Mouse (Mus musculus) myocyte (in vitro differentiated cells): ENCODE measurements around the gene Klhl7. TPM values are rescaled to one million over a fixed set of nuclear protein-coding genes. Genes with fewer than 3 reads are reported as not detected.

ENCODE experiments used
- H3K27me3 ChIP-seq: one replicate; pipeline ENCODE4 v1.6.1; 2011; ENCODE audit not compliant: control insufficient read depth, insufficient read depth, insufficient read length
- H3K36me3 ChIP-seq: one replicate; pipeline ENCODE4 v1.6.1; 2011; ENCODE audit not compliant: control insufficient read depth, insufficient read depth
- H3K4me2 ChIP-seq: one replicate; pipeline ENCODE4 v1.6.1; 2011; ENCODE audit warnings: low read depth, control low read depth
- H3K4me3 ChIP-seq: one replicate; pipeline ENCODE4 v1.5.1; 2011; ENCODE audit warnings: mild to moderate bottlenecking, control low read depth, moderate library complexity
- H3K79me2 ChIP-seq: one replicate; pipeline ENCODE4 v1.6.1; 2011; ENCODE audit not compliant: control insufficient read depth, insufficient read depth
- H3ac ChIP-seq: one replicate; pipeline ENCODE4 v1.6.1; 2011; ENCODE audit not compliant: control insufficient read depth, insufficient read length
- CEBPB ChIP-seq: IDR thresholded peaks from 2 replicates; pipeline ENCODE4 v1.6.1; 2011; ENCODE audit warnings: mild to moderate bottlenecking, moderate library complexity; ENCODE audit not compliant: poor library complexity, insufficient read depth, severe bottlenecking
- E2F4 ChIP-seq: IDR thresholded peaks from one replicate; pipeline ENCODE4 v1.6.1; 2011; ENCODE audit warnings: mild to moderate bottlenecking, control low read depth, moderate library complexity; ENCODE audit not compliant: insufficient read depth
- MAX ChIP-seq: IDR thresholded peaks from one replicate; pipeline ENCODE4 v1.6.1; 2011; ENCODE audit warnings: low read depth, mild to moderate bottlenecking, control low read depth
- MYOD1 ChIP-seq, 3 experiments: IDR thresholded peaks; one replicate each; pipeline ENCODE4 v1.6.1; 2011; ENCODE audit warnings: control low read depth in 2 of 3, low read depth in 2 of 3, mild to moderate bottlenecking in 2 of 3, moderate library complexity in 1 of 3; ENCODE audit not compliant: insufficient read length in 2 of 3, control insufficient read depth in 1 of 3
- MYOG ChIP-seq, 3 experiments: IDR thresholded peaks; one replicate each; pipeline ENCODE4 v1.6.1; 2011; ENCODE audit warnings: control low read depth in 2 of 3, low read depth in 2 of 3, mild to moderate bottlenecking in 2 of 3; ENCODE audit not compliant: insufficient read length in 2 of 3, control insufficient read depth in 1 of 3, insufficient read depth in 1 of 3
- POLR2A ChIP-seq: IDR thresholded peaks from one replicate; pipeline ENCODE4 v1.6.1; 2011; ENCODE audit warnings: low read depth, mild to moderate bottlenecking, control low read depth, moderate library complexity; ENCODE audit not compliant: insufficient read length
- POLR2AphosphoS2 ChIP-seq: IDR thresholded peaks from one replicate; pipeline ENCODE4 v1.6.1; 2011; ENCODE audit warnings: low read depth, control low read depth; ENCODE audit not compliant: insufficient read length
- REST ChIP-seq: IDR thresholded peaks from one replicate; pipeline ENCODE4 v1.6.1; 2011; ENCODE audit warnings: mild to moderate bottlenecking, control low read depth, moderate library complexity; ENCODE audit not compliant: insufficient read depth, insufficient read length
- SRF ChIP-seq: IDR thresholded peaks from one replicate; pipeline ENCODE4 v1.6.1; 2011; ENCODE audit warnings: low read depth; ENCODE audit not compliant: control insufficient read depth, insufficient read length
- TCF12 ChIP-seq: IDR thresholded peaks from one replicate; pipeline ENCODE4 v1.6.1; 2011; ENCODE audit warnings: mild to moderate bottlenecking, control low read depth; ENCODE audit not compliant: poor library complexity, insufficient read depth, severe bottlenecking
- TCF3 ChIP-seq: IDR thresholded peaks from one replicate; pipeline ENCODE4 v1.6.1; 2011; ENCODE audit warnings: low read depth, control low read depth; ENCODE audit not compliant: insufficient read length
- USF1 ChIP-seq: IDR thresholded peaks from one replicate; pipeline ENCODE4 v1.6.1; 2011; ENCODE audit warnings: low read depth, mild to moderate bottlenecking, control low read depth, moderate library complexity
- polyA plus RNA-seq: library from polyadenylated mRNA; unstranded; fragments of >200 nt; fragmentation: generic; extraction: Trizol; gene quantifications from one replicate; pipeline ENCODE4 v1.2.1, GENCODE M21; 2012; ENCODE audit warnings: missing spikeins

Gene Klhl7
- polyA plus RNA-seq: 6.8 TPM

- Histone ChIP-seq H3K4me2 (peak within 1 kb of the TSS; percentile 85), H3K79me2 (no peaks in the 10 kb centered on the region), H3K4me3 (peak within 1 kb of the TSS; percentile 57), H3K27me3 (peaks cover 11% of the 10 kb centered on the region), H3ac (peak within 1 kb of the TSS; percentile 87), H3K36me3 (no peaks in the 10 kb centered on the region)
- no peak for TF ChIP-seq MYOD1 (IDR thresholded peaks at IDR 0.05; ENCODE audit: control insufficient read depth in 1 of 3, insufficient read length in 2 of 3, low read depth in 2 of 3)
- TF ChIP-seq CEBPB: no peak
- no peak for TF ChIP-seq TCF3
- TF ChIP-seq POLR2AphosphoS2: peak; percentile 93
- TF ChIP-seq MYOG (IDR thresholded peaks at IDR 0.05; ENCODE audit: control insufficient read depth in 1 of 3, insufficient read depth in 1 of 3, insufficient read length in 2 of 3, low read depth in 2 of 3): peak in 1 of 3 experiments; percentile 22
- TF ChIP-seq REST: no peak
- TF ChIP-seq MAX: no peak
- no peak for TF ChIP-seq E2F4
These were observed at the start of gene Klhl7 for GRCm38 (mm10) chr5:24100106-24100809. TSS of gene Klhl7 (plus strand) at chr5:24100605.

- TF ChIP-seq E2F4: no peak
- no peak for TF ChIP-seq POLR2AphosphoS2
- no peak for TF ChIP-seq MAX
- TF ChIP-seq TCF12: no peak
- TF ChIP-seq MYOG (IDR thresholded peaks at IDR 0.05; ENCODE audit: control insufficient read depth in 1 of 3, insufficient read depth in 1 of 3, insufficient read length in 2 of 3, low read depth in 2 of 3): no peak
- TF ChIP-seq CEBPB: no peak
- no peak for TF ChIP-seq SRF
- no peak for TF ChIP-seq TCF3
- no peak for TF ChIP-seq REST
- TF ChIP-seq MYOD1 (IDR thresholded peaks at IDR 0.05; ENCODE audit: control insufficient read depth in 1 of 3, insufficient read length in 2 of 3, low read depth in 2 of 3): no peak
- no peak for TF ChIP-seq USF1
- no peak for TF ChIP-seq POLR2A
- no peaks in the 10 kb centered on the region for H3K36me3 ChIP-seq
- no peaks in the 10 kb centered on the region for H3K27me3 ChIP-seq
These were observed 48.4 kb upstream of the Klhl7 start for GRCm38 (mm10) chr5:24051755-24052675.

GRCm38 (mm10) chr5:24053245-24054190 is 46.9 kb upstream of the Klhl7 start:
- Histone ChIP-seq H3K36me3 (no peaks in the 10 kb centered on the region), H3K4me2 (peak overlapping the region; percentile 56), H3K4me3 (no peak overlapping the region), H3K79me2 (no peaks in the 10 kb centered on the region), H3ac (no peak overlapping the region), H3K27me3 (no peaks in the 10 kb centered on the region)
- TF ChIP-seq MYOG (IDR thresholded peaks at IDR 0.05; ENCODE audit: control insufficient read depth in 1 of 3, insufficient read depth in 1 of 3, insufficient read length in 2 of 3, low read depth in 2 of 3) (no peak), SRF (no peak)

More at GRCm38 (mm10) chr5:24051755-24052675, 48.4 kb upstream of the Klhl7 start:
- no peaks in the 10 kb centered on the region for H3K79me2 ChIP-seq
- no peak overlapping the region for H3K4me2 ChIP-seq
- no peak overlapping the region for H3ac ChIP-seq
- no peak overlapping the region for H3K4me3 ChIP-seq

GRCm38 (mm10) chr5:24054382-24054781 is 46.0 kb upstream of the Klhl7 start:
- H3K36me3 ChIP-seq: no peaks in the 10 kb centered on the region
- no peaks in the 10 kb centered on the region for H3K79me2 ChIP-seq
- no peaks in the 10 kb centered on the region for H3K27me3 ChIP-seq
- no peak for TF ChIP-seq E2F4
- no peak for TF ChIP-seq SRF
- no peak for TF ChIP-seq MYOD1 (IDR thresholded peaks at IDR 0.05; ENCODE audit: control insufficient read depth in 1 of 3, insufficient read length in 2 of 3, low read depth in 2 of 3)
- no peak for TF ChIP-seq MYOG (IDR thresholded peaks at IDR 0.05; ENCODE audit: control insufficient read depth in 1 of 3, insufficient read depth in 1 of 3, insufficient read length in 2 of 3, low read depth in 2 of 3)
- TF ChIP-seq TCF3: no peak
- TF ChIP-seq REST: no peak
- TF ChIP-seq TCF12: no peak
- no peak for TF ChIP-seq MAX
- no peak for TF ChIP-seq CEBPB
- H3K4me2 ChIP-seq: no peak overlapping the region
- no peak overlapping the region for H3ac ChIP-seq
- H3K4me3 ChIP-seq: no peak overlapping the region
